Mouse (Mus musculus) retina, postnatal 7 days (tissue): Measurements from ENCODE around the gene Skap1.
A peak's percentile ranks its signal among the peaks of the same experiment; 100 is the strongest.
"Not testable (repeated sequence)": the region's sequence is repeated elsewhere in the genome, so short reads cannot be mapped to it uniquely, and the experiment has no call there.

Experiments used
- DNase-seq: peaks from one replicate; pipeline ENCODE4 v3.0.0-alpha.2; 2012; ENCODE audit warnings: low read depth, low spot score

Skap1 gene

GRCm38 (mm10) chr11:96778061-96778627, 313.8 kb downstream of the Skap1 start:
- not testable (repeated sequence) for DNase-seq

- no peak for DNase-seq
Measured at GRCm38 (mm10) chr11:96780306-96780705, 315.9 kb downstream of the Skap1 start.

GRCm38 (mm10) chr11:96781425-96781824, 317.0 kb downstream of the Skap1 start:
- no peak for DNase-seq

- DNase-seq: peak; percentile 59
Measured at GRCm38 (mm10) chr11:96784847-96785246, 320.5 kb downstream of the Skap1 start.

GRCm38 (mm10) chr11:96786731-96787450, 322.5 kb downstream of the Skap1 start:
- no peak for DNase-seq

GRCm38 (mm10) chr11:96788871-96789795, 324.7 kb downstream of the Skap1 start, which contains the start of gene Cbx1:
TSS of gene Cbx1 (plus strand) at chr11:96789127.
- peak; percentile 81 for DNase-seq

- DNase-seq: no peak
Measured at GRCm38 (mm10) chr11:96789990-96790389, 325.6 kb downstream of the Skap1 start.

- no peak for DNase-seq
Measured at GRCm38 (mm10) chr11:96790681-96791080, 326.3 kb downstream of the Skap1 start.

- no peak for DNase-seq
Measured at GRCm38 (mm10) chr11:96795491-96795890, 331.1 kb downstream of the Skap1 start.

- DNase-seq: no peak
Measured at GRCm38 (mm10) chr11:96796081-96796480, 331.7 kb downstream of the Skap1 start.

- DNase-seq: no peak
Measured at GRCm38 (mm10) chr11:96796586-96796985, 332.2 kb downstream of the Skap1 start.

GRCm38 (mm10) chr11:96799511-96799910, 335.1 kb downstream of the Skap1 start:
- DNase-seq: no peak

- no peak for DNase-seq
Measured at GRCm38 (mm10) chr11:96805606-96806005, 341.2 kb downstream of the Skap1 start.

GRCm38 (mm10) chr11:96808066-96808465, 343.7 kb downstream of the Skap1 start:
- no peak for DNase-seq
